Comparison of ENCODE assay signal across 8 mouse cellular contexts in the genomic region with DNA sequence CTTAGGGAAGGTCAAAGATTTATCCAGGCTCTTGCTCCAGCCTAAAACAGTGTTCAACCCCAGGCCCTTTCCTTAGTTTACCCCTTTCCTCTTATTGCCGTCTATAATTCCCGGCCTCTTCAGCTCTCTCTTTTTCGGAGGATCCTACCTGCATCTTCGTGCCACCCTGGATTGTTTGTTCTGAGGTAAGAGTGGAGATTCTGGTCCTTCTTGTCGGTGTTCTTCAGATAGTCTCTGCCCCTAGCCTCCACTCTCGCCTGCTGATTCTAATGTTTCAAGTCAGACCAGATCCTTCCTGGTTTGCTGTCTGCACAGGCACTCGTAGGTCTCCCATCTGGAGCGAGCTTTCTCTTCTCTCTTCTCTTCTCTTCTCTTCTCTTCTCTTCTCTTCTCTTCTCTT. TPM values are rescaled to one million over a fixed set of nuclear protein-coding genes. Genes with fewer than 3 reads are reported as not detected.
DNase-seq lines count a peak whose midpoint lies in the region; ATAC-seq and TF ChIP-seq lines count a peak whose summit lies in the region.

No protein-coding gene starts in this region.

- no peak for TF ChIP-seq CTCF in liver, adult 2 months (IDR thresholded peaks at IDR 0.05; ENCODE audit: low read depth, low read length)
- no peak for TF ChIP-seq CTCF in bone marrow macrophage, adult 2 months (IDR thresholded peaks at IDR 0.05; ENCODE audit: low read depth, low read length)

- no peak for ATAC-seq in hindbrain, embryonic 13.5 days (ENCODE audit: low FRiP score)
- ATAC-seq in midbrain, embryonic 15.5 days (replicated peaks), result no peak

- 51% methylated on average over 8 of the region's 8 CpGs for WGBS in liver, adult 2 months
- WGBS in hindbrain, embryonic 13.5 days, result 34% methylated on average over 8 of the region's 8 CpGs
- WGBS in midbrain, embryonic 15.5 days, result 23% methylated on average over 8 of the region's 8 CpGs

- H3K27ac ChIP-seq in liver, adult 2 months (replicated peaks; ENCODE audit: insufficient read depth, low read depth, low read length), result no peak overlapping the region
- H3K27ac ChIP-seq in bone marrow macrophage, adult 2 months (ENCODE audit: insufficient read depth, low read depth, low read length), result no peak overlapping the region
- no peak overlapping the region for H3K27ac ChIP-seq in hindbrain, embryonic 13.5 days
- H3K27ac ChIP-seq in midbrain, embryonic 15.5 days, result no peak overlapping the region

- H3K27me3 ChIP-seq in liver, adult 2 months (ENCODE audit: control insufficient read depth, insufficient read depth, low read length), result no peaks in the 10 kb centered on the region
- H3K27me3 ChIP-seq in hindbrain, embryonic 13.5 days, result 0 out of 2 replicates have a peak, but pooled peaks cover 16% of the 10 kb centered on the region
- H3K27me3 ChIP-seq in midbrain, embryonic 15.5 days (replicated peaks), result no peaks in the 10 kb centered on the region

- peak overlapping the region; percentile 76 for H3K4me3 ChIP-seq in liver, adult 2 months (ENCODE audit: insufficient read depth, low read depth, low read length)
- H3K4me3 ChIP-seq in bone marrow macrophage, adult 2 months (ENCODE audit: insufficient read depth, low read length), result peak overlapping the region; percentile 83
- peak overlapping the region; percentile 65 for H3K4me3 ChIP-seq in hindbrain, embryonic 13.5 days
- H3K4me3 ChIP-seq in midbrain, embryonic 15.5 days, result peak overlapping the region; percentile 78

- peak overlapping the region; percentile 99 for H3K4me2 ChIP-seq in hindbrain, embryonic 13.5 days
- H3K4me2 ChIP-seq in midbrain, embryonic 15.5 days, result peak overlapping the region; percentile 94

- no peaks in the 10 kb centered on the region for H3K9me3 ChIP-seq in hindbrain, embryonic 13.5 days
- no peaks in the 10 kb centered on the region for H3K9me3 ChIP-seq in midbrain, embryonic 15.5 days

- peak overlapping the region; percentile 92 for H3K9ac ChIP-seq in liver, adult 2 months (ENCODE audit: low read depth, low read length)
- H3K9ac ChIP-seq in hindbrain, embryonic 13.5 days, result peak overlapping the region; percentile 77
- peak overlapping the region; percentile 65 for H3K9ac ChIP-seq in midbrain, embryonic 15.5 days

- H3K36me3 ChIP-seq in liver, adult 2 months (ENCODE audit: control insufficient read depth, insufficient read depth, low read length), result no peaks in the 10 kb centered on the region
- H3K36me3 ChIP-seq in hindbrain, embryonic 13.5 days, result no peaks in the 10 kb centered on the region
- no peaks in the 10 kb centered on the region for H3K36me3 ChIP-seq in midbrain, embryonic 15.5 days (replicated peaks)

- peaks cover 3% of the 10 kb centered on the region for H3K4me1 ChIP-seq in liver, adult 2 months (ENCODE audit: control insufficient read depth, insufficient read depth, low read length)
- H3K4me1 ChIP-seq in bone marrow macrophage, adult 2 months (ENCODE audit: control insufficient read depth, insufficient read depth, low read length), result peaks cover 23% of the 10 kb centered on the region
- peaks cover 55% of the 10 kb centered on the region for H3K4me1 ChIP-seq in hindbrain, embryonic 13.5 days (replicated peaks)
- H3K4me1 ChIP-seq in midbrain, embryonic 15.5 days, result peaks cover 48% of the 10 kb centered on the region

- peaks cover 3% of the 10 kb centered on the region; the same call in 1 of the 2 replicates for H3K79me2 ChIP-seq in liver, adult 2 months (ENCODE audit: control insufficient read depth, insufficient read depth, low read length)

- no peak for DNase-seq in liver, adult 2 months (ENCODE audit: extremely low read depth, low read depth, low spot score)
- no peak for DNase-seq in liver
- DNase-seq in natural killer cell, adult 2 months (ENCODE audit: low spot score in 2 of 2), result no peak
- no peak for DNase-seq in T-cell, adult 2 months (ENCODE audit: low spot score)
- no peak for DNase-seq in left cerebral cortex, adult 8-10 months (ENCODE audit: low spot score in 2 of 2)

- no peak for TF ChIP-seq POLR2A in liver, adult 2 months (IDR thresholded peaks at IDR 0.05; ENCODE audit: extremely low read depth, insufficient read depth, low read length)
- no peak for TF ChIP-seq POLR2A in bone marrow macrophage, adult 2 months (IDR thresholded peaks at IDR 0.05; ENCODE audit: borderline replicate concordance, low read depth, low read length)

RNA-seq across cellular contexts. Expression of a gene that starts 0.6 kb away (rescaled TPM):
- 2.5 and 3.9 TPM in 2 replicates for total RNA-seq in liver, adult 2 months (2014; rRNA removed)
- polyA plus RNA-seq in liver, adult 2 months (2012; rRNA removed), result 3.2 and 3.9 TPM in 2 replicates
- polyA plus RNA-seq in bone marrow macrophage, adult 2 months (2012; ENCODE audit: insufficient read depth, insufficient read length, missing spikeins), result 20.2 and 22.4 TPM in 2 replicates
- 12.1 and 12.2 TPM in 2 replicates for polyA plus RNA-seq in hindbrain, embryonic 13.5 days (2015; fragmentation: Nextera tagmentation; extraction: Ambion mirVana)
- polyA plus RNA-seq in midbrain, embryonic 15.5 days (2015; fragmentation: Nextera tagmentation; extraction: Ambion mirVana), result 16.4 and 16.5 TPM in 2 replicates
- 1 to 10 TPM; 7.2 to 9.4 (median 8.6) TPM for total RNA-seq in left cerebral cortex, adult 8-10 months (2022)
